Mouse (Mus musculus) spleen, postnatal 4 days (tissue): Measurements from ENCODE around the gene Magohb.
"Not testable (repeated sequence)": the region's sequence is repeated elsewhere in the genome, so short reads cannot be mapped to it uniquely, and the experiment has no call there.

Source experiments
- DNase-seq, 2 experiments: peaks; one replicate each; pipeline ENCODE4 v3.0.0; 2022; ENCODE audit warnings: low spot score in 2 of 2

Gene Magohb

DNA sequence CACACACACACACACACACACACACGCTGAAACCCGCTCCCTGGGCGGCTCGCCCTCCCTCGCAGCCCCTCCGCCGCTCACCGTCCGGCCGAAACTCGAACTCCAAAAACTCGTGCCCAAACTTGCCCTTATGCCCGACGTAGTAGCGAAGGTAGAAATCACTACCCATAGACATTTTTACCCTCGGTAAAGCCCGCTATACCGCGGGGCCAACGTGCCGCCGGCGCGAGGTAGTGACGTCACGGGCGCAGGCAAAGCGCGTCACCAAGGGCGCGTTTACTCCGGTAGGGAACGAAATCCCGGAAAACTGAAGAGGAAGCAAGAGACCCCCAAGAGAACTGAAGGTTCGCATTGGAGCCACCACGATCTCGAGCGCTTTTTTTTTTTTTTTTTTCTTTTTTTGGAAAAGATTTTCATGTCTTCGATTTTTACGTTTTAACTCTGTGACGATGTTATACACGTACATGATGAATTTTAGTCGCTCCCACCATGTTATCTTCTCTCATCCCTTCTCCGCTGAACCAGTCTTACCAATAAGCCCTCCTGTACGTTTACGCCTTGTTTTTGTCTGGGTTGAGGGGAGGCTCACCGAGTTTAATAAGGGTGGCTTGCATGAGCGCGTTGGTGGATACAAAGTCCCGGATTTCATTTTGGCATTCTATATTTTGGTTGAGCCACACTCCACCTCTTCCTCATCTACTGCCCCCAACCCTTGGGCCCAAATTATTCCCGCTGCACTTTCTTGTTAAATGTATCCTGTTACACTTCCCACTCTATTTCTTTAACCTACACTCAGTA, at the start of gene Magohb:
Gene Magohb (minus strand): TSS at position 254 of the 798 bp plus-strand sequence.
- peak; percentile 86 to 96 for DNase-seq

DNA sequence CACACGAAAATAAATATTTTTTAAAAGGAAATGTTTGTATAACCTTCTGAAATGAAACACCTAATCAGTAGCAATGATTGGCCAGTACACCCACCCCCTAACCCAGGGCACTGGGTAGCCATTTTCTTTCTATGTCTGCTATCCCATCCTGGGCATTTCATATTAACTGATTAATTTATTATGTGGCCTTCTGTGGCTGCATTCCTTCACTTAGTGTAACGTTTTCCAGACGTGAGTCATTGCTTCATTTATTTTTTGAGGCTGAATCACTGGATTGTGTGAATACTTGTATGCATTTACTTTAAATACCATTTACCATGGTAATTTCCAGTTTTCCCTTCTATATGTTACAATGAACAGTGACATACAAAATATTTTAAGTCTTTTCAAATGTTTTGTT, 47.0 kb upstream of the Magohb start:
- no peak for DNase-seq

DNA sequence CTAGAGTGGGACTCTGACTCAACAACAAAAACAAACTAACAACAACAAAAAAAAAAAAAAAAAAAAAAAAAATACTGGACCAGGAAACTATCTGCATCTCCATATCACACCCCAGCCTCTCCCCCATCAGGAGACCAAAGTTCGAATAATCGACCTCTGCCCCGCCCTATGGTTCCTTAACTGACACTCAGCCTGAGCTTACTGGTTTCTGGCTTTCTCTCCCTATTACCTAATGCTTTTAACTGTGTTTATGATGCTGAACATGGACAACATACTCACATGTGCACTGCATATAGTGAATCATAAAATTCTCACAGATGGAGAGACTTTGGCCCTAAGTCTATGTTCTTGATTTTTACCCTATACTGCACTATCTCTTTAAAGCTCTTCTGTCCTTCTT, 46.3 kb upstream of the Magohb start:
- DNase-seq = no peak

GRCm38 (mm10) chr6:131338787-131339186, 45.7 kb upstream of the Magohb start:
- no peak for DNase-seq

- no peak for DNase-seq
These were observed 34.0 kb upstream of the Magohb start for GRCm38 (mm10) chr6:131327076-131327475.

GRCm38 (mm10) chr6:131321854-131322639, 29.0 kb upstream of the Magohb start:
- DNase-seq = no peak

GRCm38 (mm10) chr6:131316155-131317101, 23.4 kb upstream of the Magohb start:
- no peak for DNase-seq

GRCm38 (mm10) chr6:131308031-131308430, 15.0 kb upstream of the Magohb start:
- no peak for DNase-seq

GRCm38 (mm10) chr6:131304776-131305175, 11.7 kb upstream of the Magohb start:
- no peak for DNase-seq

- DNase-seq = no peak
These were observed 5.5 kb upstream of the Magohb start for GRCm38 (mm10) chr6:131298531-131298930.

DNA sequence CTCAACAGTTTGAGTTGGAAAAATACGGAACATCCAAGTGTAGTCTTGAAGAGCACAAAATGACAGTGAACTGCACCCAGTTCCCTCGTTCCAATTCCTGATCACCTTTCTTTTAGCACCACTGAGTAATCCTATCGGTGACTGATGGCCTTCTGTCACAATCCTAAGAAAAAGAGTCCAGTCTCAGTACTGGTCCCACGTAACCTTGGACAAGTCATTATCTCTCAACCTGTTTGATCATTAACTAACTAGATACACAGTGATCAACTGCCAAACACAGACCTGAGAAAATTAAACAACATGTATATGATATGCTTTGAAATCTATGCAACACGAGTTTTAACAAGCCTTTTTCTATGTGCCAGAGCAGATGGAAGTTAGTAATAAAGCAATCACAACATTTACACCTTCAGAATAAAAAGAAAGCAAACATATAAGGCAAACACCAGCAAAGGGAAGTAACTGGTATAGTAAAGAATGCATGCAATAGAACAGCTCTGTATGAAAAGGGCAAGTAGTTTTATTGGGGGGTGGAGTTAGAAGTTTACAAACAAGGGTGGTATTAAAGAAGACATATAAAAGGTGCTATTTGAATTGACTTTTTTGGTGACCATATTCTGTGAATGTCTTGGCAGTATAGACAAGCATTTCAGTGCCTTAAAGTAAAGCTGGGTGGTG, 1.5 kb upstream of the Magohb start:
- no peak for DNase-seq

- no peak for DNase-seq
These were observed 872 bp upstream of the Magohb start for GRCm38 (mm10) chr6:131293916-131294315.

- DNase-seq = no peak
These were observed 611 bp downstream of the Magohb start for GRCm38 (mm10) chr6:131292276-131292990.

DNA sequence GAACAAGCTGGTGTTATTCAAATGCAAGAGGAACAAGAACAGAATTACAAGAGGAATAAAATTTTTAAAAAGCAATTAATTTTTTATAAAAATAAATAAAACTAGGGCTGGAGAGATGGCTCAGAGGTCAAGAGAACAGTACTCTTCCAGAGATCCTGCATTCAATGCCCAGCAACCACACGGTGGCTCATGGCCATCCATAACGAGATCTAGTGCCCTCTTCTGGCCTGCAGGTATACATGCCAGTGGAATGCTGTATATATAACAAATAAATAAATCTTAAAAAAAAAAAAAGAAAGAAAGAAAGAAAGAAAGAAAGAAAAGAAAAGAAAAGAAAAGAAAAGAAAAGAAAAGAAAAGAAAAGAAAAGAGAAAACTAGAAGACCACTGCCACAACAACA, 2.6 kb downstream of the Magohb start:
- DNase-seq = no peak

DNA sequence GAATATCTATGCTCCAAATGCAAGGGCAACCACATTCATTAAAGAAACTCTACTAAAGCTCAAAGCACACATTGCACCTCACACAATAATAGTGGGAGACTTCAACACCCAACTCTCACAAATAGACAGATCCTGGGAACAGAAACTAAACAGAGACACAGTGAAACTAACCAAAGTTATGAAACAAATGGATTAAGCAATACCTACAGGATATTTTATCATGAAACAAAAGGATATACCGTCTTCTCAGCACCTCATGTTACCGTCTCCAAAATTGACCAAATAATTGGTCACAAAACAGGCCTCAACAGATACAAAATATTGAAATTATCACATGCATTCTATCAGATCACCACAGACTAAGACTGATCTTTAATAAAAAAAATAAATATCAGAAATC, 14.9 kb downstream of the Magohb start:
- not testable (repeated sequence) for DNase-seq

DNA sequence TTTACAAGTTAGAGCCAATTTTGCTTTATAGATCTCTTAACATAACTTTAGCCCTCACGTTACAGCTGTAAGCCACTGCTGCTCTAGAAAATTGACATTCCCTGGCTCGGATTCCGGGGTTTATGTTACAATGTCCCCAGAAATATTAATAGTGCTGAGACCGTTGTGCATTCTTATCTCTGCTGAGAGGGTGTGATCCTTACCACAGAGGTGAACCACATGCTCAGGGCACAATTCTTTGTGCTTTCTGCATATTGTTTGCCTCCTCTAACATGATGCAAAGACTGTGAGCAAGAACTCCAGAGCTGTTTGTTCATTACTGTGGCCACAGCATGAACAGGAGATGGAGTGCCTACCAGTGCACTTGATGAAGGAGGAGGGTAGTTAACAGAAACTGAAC, 16.4 kb downstream of the Magohb start:
- no peak for DNase-seq

DNA sequence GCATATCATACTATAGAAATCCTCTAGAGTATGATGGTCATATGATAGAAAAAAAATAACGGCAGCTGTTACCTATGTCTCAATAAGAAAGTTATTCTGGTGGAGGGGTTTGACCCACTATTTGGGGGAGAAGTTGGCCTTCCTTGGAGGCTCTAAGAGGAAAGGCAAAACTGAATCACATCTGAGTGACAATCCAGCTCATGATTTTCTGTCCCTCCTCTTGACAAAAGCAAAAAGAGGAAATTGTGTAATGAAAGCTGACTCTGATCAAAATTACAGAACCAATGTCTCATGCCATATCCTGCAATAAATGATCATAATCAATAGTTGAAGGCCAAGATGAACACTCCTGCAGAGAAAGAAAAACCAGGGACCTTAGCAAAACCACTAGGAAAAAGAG, 20.7 kb downstream of the Magohb start:
- no peak for DNase-seq

DNA sequence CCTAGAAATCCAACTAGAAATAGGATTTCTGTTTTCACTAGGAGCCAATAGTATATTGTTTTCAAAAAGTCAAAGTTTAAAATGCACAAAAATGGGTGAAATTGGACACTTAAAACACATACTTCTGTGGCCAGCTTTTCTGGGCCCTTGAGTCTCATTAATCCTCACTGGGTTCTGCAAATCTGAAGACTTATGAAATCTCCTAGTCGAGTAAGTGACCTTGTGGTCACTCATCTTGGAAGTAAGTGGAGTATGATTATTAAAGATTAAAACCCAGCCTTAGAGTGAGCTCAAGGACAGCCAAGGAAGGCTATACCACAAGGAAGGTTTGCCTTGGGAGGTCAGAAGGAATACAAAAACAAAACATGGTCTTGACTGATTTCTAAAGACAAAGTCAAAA, 22.7 kb downstream of the Magohb start:
- DNase-seq = no peak

DNA sequence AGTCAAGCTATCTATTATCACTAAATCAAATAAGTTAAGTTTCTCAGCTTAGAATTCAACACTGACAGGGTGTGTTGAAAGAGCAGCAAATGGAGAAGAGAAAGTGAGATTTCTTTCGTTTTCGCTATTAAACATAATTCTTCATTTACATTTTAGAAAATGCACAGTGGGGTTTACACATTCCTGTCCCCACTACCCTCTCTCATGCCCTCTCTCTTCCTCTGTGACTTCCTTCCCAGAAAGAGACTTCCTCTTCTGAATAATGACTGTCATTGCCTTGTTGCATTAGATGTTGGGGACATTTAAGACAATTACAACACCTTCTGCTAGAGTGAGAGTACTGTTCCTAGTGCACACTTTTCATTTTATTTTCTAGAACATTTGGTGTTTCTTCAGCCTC, 23.4 kb downstream of the Magohb start:
- no peak for DNase-seq

- no peak for DNase-seq
These were observed 28.9 kb downstream of the Magohb start for GRCm38 (mm10) chr6:131264175-131264574.

DNA sequence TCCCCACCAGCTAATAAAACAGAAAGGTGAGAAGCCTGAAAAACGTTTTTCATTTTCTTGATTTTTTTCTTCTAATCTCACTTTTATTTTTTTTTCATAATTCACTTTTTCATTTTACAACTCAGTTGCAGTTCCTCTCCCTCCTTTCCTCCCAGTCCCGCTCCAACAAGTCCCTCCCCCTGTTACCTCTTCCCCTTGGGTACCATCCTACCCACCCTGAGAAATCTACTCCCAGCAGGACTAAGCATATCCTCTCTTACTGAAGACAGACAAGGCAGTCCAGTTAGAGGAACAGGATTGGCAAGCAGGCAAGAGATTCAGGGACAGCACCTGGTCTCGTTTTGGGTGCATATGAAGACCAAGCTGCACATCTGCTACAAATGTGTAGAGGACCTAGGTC, 30.3 kb downstream of the Magohb start:
- no peak for DNase-seq
